Mouse (Mus musculus): ENCODE data around the gene Sart1.
"Not testable (repeated sequence)": the region's sequence is repeated elsewhere in the genome, so short reads cannot be mapped to it uniquely, and the experiment has no call there.

Sart1 gene

DNA sequence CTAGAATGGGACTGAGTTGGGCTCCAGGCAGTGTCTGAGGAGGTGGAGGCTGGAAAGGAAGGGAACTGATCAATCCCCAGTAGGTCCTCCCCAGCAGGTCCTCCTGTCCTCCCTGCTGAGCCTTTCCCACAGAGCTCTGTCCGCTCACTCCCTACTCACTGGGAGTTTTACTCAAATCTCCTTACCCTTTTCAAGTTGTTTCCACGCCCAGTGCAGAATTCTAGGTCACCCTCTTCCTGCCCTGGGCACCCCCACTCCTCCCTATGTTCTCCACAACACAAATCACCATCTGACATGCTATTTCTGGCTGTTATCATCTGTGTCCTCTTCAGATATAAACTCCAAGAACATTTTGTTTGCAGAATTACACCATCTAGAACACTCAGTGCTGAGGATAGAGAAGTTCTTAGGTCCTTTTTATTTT is 26.0 kb upstream of the Sart1 start:
- DNase-seq (ENCODE audit: low read depth, low spot score), result no peak

DNA sequence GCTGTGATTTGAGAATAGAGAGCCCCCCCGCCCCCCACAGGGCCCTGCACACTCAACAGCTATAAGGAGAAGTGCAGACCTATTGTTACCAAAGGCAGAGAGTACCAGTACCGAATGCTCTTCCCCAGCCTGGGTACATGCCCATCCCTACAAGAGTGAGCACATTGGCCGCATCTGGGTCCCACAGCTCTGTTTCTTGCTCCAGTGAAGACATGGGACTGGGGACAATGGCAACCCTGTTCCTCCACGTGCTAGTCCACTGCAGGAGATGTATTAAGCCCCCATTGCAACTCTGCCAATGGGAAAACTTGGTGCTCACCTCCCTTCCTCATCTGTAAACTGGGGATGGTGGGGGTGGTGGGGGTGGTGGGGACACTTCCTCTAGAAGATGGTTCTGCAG is 25.3 kb upstream of the Sart1 start:
- no peak for DNase-seq (ENCODE audit: low read depth, low spot score)

DNA sequence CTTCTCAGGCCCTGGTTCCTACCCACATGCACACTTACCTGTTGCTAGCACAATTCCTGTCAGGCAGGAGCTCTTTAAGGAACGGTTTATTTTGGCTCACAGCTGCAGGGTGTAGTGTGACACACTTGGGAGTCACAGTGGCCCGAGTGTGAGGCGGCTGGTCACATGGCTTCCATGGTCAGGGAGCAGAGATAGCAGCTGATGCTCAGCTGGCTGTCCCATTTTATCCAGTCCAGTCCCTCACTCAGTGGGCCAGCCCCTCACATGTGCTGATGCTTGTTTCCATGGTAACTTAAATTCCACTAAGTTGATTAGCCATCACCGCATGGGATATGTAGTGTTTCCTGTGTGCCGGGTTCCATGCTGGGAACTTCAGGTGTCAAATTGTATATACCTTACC is 23.5 kb upstream of the Sart1 start:
- DNase-seq (ENCODE audit: low read depth, low spot score), result no peak

DNA sequence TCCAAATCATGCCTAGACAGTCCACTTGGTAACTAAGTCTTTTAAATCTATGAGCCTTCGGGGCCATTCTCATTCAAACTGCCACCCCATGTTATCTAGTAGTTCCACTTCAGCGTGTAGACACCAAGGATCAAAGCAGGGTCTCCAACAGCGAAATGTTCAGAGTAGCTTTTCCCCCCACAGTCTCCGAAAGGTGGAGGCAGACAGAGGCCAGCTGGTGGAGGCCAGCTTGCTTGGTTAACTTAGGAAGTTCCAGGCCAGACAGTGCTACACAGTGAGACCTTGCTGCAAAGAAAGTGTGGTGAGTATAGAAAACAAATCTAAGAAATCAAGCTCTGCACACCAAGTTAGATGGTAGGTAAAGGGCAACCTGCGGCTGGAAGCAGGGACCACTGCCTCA is 22.1 kb upstream of the Sart1 start:
- no peak for DNase-seq (ENCODE audit: low read depth, low spot score)

DNA sequence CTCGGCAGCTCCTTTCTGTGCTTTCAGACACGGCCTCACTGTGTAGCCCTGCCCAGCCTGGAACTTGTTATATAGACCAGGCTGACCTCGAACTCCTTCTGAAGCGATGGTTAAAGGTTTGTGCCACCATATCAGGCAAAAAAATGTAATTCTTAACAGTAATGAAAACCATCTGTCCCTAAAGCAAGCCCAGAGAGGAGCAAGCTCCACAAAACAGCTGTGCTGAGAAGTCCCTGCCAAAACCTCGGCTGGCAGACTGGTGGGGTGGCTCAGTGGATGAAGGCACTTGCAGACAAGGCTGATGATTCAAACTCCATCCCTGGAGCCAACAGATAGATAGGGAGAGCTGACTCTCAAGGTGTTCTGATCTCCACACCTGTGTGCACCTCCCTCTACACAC is 20.6 kb upstream of the Sart1 start:
- DNase-seq (ENCODE audit: low read depth, low spot score), result no peak

DNA sequence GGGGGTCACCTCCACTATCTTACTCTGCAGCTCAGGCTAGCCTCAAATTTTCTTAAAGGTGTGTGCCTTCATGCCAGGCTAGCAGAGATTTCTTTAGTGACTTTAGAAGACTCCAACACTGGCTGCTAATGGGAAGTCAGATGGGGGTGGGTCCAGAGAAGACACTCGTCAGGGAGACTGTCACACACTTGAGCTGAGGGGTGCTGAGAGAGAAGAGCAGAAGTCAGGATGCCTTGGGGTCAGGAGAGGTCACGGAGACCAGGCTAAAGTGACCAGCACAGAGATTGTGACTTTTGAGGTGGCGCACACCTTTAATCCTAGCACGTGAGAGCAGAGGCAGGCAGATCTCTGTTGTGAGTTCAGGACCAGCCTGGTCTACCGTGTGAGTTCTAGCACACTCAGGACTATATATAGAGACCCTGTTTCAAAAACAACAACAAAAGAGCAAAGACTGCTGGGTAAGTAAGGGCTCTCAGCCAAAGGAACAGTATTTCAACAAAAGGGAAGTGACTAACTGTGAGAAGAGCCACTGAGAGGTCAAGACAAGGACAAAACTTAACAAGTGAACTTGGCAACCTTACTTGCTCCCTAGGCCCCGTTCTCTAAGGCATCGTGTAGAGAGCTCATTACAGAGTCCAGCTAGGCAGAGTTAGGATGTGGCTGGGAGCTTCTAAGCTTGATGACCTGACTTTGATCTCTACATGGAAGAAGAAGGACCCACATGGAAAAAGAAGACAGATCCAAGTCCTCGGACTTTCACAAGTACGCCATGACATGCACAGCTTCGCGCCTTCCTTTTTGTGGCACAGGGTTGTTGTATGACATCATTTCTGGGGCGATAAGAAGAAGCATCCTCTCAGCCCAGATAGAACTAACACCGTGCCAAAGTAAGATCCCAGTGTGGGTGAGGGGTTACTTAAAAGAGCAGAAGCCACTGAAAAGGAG is 19.8 kb upstream of the Sart1 start:
- DNase-seq (ENCODE audit: low read depth, low spot score), result no peak

DNA sequence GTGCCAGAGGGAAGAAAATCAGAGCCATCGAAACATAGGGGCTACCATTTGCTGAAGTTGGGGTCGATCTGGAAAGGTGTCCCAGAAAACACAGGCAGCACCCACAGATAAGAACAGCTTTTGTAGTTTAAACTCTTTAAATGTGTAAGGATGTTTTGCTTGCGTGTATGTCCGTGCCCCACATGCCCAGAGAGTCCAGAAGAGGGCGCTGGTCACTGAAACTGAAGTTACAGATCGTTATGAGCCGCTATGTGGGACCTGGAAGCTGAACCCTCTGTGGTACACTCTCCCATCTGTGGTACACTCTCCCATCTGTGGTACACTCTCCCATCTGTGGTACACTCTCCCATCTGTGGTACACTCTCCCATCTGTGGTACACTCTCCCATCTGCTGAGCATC is 18.6 kb upstream of the Sart1 start:
- DNase-seq (ENCODE audit: low read depth, low spot score), result peak; percentile 80

DNA sequence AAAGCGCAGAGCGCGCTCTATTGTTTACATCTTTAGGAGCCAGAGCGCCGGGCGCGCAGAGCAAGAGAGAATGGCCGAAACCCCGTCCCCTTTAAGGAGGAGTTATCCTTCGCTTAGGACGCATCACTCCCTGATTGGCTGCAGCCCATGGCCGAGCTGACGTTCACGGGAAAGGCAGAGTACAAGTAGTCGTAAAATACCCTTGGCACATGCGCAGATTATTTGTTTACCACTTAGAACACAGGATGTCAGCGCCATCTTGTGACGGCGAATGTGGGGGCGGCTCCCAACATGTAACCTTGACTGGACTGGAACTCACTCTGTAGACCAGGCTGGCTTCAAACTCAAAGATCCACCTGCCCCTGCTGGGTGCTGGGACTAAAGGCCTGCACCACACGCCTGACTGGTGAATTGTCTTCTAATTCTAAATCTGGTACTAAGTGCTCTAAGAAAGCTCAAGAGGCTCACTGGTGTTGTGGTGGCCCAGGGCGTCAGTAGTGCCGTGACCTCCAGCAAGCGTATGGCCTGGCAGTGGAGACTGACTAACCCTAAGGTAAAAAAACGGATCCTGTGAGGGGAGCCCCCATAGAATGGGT is 18.1 kb upstream of the Sart1 start:
- not testable (repeated sequence) for DNase-seq (ENCODE audit: low read depth, low spot score)

DNA sequence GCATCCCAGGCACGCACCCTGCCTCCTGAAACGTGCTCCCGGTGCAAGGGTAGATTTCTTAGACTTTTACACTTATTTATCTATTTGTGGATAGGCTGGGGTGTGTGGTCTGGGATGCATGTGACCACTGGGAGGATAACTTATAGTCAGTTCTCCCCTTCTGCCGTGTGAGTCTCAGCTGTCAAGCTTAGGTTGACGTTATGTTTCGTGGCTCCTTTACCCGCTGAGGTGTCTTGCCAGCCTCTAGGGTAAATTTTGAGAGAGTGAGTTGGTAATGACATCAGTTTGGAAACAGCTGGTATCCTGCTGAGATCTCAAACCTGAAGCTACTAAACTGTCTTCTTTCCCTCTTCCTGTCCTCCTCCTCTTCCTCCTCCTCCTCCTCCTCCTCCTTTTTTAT is 17.4 kb upstream of the Sart1 start:
- DNase-seq (ENCODE audit: low read depth, low spot score), result no peak

DNA sequence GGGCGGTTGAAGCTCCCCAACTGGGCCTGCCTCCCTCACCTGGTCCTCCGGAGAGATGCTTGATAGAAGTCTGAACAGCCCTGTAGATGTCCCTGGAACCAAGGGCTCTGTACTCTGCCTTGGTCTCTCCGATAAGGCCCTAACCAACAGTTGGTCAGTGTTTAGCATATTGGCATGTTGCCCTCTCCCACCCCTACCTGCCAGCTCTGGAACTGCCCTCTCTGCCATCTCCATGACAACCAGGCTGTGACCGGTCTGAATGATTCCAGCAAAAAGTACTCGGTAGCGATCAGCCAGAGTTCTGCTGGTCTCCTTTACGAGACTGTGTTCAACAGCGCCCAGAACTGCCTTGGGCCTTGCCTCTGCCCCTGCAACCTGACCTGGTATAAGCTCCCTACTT is 13.8 kb upstream of the Sart1 start, which contains the start of gene Tsga10ip:
TSS of gene Tsga10ip (minus strand) at position 234 of the 400 bp plus-strand sequence.
- DNase-seq (ENCODE audit: low read depth, low spot score), result no peak

DNA sequence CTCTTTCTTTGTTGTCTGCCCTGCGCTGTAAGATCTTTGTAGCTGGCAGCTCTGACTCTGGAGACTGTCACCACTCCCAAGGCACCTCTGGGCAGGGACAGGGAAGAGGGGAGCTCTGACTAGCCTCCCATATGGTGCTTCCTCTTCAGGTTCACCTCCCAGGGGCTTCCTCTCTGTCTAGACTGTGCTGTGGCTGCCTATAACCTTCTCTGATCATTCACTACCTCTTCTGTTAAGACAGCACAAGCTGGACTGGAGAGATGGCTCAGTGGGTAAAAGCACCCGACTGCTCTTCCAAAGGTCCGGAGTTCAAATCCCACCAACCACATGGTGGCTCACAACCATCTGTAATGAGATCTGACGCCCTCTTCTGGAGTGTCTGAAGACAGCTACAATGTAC is 12.6 kb upstream of the Sart1 start:
- not testable (repeated sequence) for DNase-seq (ENCODE audit: low read depth, low spot score)

DNA sequence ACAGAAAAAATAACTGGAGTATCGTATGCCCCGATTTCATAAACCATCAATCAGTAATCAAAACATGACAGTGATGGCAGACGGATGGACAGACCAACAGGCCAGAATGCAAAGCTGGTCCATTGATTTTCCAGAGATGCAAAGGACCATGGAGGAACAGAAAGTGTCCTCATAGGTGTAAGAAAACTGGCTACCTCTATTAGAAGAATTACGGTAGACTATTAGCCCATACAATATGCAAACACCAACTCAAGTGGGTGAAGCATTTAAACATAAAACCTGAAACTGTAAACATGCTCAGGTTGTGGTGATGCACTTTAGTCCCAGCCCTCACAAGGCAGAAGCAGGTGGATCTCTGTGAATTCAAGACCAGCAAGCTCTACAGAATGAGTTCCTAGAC is 6.9 kb upstream of the Sart1 start:
- DNase-seq (ENCODE audit: low read depth, low spot score), result no peak

DNA sequence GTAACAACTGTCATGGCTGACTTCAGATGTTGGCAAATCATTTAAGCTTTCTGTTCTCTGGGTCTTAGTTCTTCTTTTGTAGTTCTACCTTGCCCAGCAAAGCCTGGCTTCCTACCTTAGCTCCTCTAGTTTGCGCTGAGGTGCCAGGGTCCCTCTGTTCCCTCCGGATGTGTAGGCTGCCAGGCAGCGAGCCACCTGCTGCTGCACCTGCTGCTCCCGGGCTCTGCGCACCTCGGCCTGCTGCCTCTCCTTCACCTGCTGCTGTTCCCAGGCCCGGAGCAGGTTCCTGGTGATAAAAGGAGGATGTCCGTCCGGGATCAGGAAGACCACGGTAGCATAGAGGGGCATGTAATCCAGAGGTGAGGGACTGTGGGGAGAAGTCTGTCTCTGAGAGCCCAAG is 5.7 kb upstream of the Sart1 start:
- DNase-seq (ENCODE audit: low read depth, low spot score), result no peak

DNA sequence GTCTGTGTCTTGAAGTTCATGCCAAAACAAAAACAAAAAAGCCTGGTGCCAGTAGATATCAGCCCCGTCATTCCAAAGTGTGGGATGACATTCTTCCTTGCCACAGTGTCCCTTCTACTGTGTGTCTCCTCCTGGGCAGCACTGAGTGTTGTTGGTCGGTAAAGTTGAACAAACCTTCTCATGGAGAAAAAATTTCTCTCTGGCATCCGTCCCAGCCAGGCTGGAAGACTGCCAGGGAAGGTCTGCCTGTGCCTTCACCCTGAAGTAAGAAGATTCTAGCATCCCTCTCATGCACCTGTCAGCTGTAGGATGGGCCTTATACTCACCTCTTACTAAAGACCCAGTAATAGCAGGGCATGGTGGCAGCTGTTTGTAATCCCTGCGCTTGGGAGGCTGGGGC is 4.4 kb upstream of the Sart1 start:
- no peak for DNase-seq (ENCODE audit: low read depth, low spot score)

DNA sequence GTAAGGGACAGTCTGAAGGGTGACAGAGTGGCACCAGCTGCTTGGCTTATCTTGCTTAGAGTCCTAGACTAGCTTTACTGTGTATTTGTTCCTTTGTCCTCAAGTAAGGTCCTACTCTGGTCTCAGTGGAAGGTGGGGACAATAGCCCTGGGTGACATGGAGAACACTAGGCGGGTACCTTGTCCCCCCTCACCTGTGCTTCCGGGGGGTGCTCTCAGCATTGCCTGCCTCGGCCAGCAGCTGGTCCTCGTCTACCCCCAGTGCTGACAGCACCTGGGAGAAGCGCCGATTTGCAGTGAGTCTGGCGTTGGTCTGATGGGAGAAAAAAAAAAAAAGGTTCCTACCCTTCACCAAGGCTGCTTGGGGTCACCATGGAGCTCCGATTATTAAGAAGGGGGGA is 1.9 kb upstream of the Sart1 start:
- no peak for DNase-seq (ENCODE audit: low read depth, low spot score)

DNA sequence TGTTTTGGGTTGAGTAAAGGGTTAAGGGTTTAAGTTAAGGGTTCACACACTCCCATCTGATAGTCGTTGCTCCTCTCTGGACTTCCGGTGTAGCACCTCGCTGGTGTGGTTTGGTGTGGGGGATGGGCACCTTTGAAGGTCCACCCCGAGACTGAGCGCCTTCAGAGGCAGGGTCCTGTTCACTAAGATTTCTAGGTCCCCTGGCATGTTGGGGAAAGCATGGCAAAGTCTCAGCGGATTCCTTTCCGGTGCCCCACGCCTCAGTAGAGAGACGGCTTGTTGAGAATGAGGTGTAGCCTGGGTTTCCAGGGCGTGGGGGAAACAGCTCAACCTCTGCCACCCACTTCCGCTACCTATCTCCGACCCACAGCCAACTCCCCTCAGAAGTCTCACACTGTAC is 1.1 kb upstream of the Sart1 start:
- DNase-seq (ENCODE audit: low read depth, low spot score), result no peak

DNA sequence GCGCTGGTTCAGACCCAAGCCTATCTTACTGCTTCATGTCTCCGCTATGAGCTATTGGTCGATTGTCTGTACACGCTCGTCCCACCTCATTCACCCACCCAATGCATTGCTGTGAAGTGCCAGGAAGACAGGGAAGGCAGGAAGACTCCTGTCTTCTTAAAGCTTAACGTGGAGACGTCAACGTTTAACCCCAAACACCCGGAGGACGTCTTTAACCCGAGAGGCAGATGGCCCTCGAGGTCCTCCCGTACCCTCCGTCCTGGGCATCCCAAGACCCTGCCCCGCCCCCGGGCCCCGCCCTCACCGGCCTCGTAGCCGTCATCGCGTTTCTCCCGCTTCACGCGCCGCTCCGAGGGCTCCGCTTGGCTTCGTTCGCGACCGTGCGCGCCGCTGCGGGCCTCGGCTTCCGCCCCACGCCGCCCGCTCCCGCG is 477 bp downstream of the Sart1 start:
- no peak for DNase-seq (ENCODE audit: low read depth, low spot score)

DNA sequence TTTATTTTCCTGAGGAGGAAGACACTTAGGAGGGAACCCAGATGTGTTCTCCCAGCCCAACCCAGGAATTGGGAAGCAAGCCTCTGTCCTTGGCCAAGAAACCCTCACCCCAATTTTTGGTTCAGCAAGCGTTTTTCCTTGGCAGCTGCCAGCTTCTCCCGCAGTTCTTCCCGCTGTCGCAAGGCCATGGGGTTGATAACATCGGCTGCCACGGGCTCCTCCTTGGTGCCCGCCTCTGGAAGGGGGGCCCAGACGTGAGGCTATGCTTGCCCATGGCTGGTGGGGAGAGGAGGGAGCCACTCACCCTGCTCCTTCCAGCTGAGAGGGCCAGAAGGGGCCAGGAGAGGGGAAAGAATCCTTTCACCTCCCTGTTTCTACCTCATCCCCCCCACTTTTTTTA is 3.8 kb downstream of the Sart1 start:
- DNase-seq (ENCODE audit: low read depth, low spot score), result no peak

DNA sequence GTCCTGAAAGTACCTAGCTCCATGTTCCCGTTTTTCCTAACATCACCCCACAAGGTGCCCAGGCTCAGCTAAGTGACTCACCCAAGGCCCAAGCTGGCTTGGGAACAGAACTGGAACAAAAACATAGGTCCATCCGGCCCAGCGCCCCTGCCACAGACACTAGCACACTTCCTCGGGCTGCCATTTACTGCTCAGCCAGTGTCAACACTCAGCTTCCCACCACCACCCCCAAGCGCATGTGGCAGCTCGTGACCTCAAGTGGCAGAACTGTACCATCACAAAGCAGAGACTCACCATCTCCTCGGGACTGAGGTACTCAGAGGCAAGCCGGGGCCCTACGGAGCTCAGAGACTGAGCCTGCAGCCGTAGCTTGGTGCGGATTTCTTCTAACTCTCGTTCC is 5.2 kb downstream of the Sart1 start:
- DNase-seq (ENCODE audit: low read depth, low spot score), result no peak

DNA sequence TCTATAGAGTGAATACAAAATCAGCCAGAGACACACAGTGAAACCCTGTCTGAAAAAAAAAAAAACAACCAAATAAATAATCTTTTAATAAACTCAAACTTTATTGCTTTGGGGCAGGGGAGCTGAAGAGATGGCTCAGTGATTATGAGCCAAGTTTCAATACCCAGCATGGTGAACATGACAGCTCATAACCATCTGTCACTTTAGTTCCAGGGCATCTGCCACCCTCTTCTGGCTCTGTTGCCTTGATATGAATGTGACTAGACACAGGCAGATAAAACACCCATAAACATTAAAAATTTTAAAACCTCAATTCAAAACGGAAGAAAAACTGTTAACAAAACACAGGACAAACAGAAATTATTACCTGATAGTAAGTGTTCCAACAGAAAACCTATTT is 11.1 kb downstream of the Sart1 start:
- peak; percentile 17 for DNase-seq (ENCODE audit: low read depth, low spot score)

DNA sequence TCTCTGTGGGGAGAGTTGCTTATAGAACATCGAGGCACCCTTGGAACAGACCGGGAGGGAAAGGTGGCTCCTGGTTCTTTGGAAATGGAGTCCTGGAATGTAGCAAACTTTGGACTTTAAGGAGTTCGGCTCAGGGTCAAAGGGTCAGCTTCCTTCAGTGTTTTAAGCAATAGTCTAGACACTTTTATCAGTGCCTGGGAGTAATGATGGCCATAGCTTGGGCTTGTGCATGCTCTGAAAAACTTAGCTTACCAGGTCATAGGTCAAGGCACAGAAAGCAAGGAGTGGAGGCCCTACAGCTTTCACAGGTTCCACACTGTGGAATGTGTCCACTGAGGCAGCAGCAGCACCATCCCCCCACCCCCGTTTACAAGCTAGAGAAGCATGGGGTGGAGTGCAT is 13.8 kb downstream of the Sart1 start:
- DNase-seq (ENCODE audit: low read depth, low spot score), result no peak

DNA sequence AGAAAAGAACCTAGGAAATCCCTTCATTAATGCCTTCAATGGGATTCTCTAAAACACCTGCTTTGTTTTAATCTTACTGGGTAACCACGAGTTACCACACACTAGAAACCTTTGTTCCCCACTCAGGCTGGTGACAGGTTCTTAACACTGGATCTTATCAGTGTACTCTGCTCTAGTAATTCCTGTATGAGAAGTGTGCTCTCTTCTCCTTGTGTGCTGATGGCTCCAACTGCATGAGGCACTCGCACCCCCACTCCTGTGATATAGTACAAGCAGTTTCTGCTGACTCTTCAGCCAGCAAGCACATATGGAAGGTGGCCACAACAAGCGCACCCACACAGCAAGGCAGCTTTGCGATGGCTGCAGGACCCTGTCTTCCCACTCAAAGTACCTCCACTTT is 14.3 kb downstream of the Sart1 start:
- DNase-seq (ENCODE audit: low read depth, low spot score), result no peak

DNA sequence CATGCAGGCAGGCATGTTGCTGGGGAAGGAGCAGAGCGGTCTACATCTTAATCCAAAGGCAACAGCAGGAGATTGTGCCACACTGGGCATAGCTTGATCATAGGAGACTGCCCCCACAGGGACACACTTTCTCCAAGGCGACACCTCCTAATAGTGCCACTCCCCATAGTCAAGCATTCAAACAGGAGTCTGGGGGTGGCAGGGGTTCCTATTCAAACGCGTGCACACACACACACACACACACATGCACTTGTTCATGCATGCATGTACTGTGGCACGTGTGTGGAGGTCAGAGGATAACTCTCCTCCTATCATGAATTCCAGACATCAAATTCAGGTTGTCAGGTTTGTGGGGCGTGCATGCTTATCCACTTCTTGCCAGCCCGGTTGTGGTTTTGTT is 15.8 kb downstream of the Sart1 start:
- no peak for DNase-seq (ENCODE audit: low read depth, low spot score)

Measured in telencephalon, adult 2 months (tissue).